Mouse (Mus musculus) brain, embryonic 14.5 days (tissue): ENCODE measurements around the gene Ccr4.

ENCODE experiments used
- CTCF ChIP-seq: fragments of 200-500 bp; IDR thresholded peaks from 2 replicates; pipeline ENCODE4 v1.5.1; 2012; ENCODE audit warnings: inconsistent platforms, mild to moderate bottlenecking, moderate library complexity, borderline replicate concordance; ENCODE audit not compliant: insufficient read depth, insufficient read length; ENCODE audit errors: extremely low read depth
- POLR2A ChIP-seq: fragments of 200-500 bp; IDR thresholded peaks from 2 replicates; pipeline ENCODE4 v1.6.1; 2012; ENCODE audit warnings: mild to moderate bottlenecking, inconsistent platforms, borderline replicate concordance; ENCODE audit not compliant: poor library complexity, insufficient read depth, insufficient read length, severe bottlenecking; ENCODE audit errors: extremely low read depth

DNA sequence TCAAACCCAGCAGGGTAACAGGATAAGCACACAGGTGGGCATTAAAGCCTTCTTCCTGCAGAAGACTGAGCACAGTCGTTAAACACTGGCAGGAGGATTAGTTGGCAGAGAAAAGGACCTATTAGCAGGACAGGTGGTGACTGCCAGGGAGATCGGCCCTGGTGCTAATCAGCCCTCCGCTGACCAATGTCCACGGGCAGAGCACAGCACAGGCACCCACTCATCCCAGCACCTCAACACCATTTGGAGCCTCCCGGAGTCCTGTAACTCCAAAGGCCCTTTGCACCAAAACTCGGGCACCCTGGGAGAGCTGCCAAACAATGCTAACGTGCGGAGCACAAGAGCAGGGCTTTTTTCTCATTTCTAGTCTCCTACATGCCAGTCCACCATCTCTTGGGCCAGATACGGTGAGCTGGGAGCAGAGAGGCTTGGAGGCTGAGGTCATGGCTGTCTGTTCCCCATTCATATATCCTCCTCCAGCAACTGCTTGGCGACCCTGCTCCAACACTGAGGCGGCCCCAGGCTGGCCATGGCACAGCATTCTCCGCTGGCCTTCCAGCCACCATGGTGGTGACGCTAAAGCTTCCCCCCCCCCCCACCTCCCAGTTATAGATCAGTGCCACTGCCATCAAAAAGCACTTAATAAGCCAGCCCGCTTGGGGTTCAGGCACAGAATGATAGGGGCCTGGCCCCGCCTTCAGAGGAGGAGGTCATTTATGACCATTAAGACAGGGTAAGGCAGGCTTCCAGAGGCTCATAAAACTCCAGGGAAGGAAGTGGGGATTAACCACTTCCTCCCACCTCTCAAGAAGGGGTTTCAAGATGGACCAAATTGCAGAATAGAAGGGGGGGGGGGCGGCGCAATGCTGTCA lies 39.4 kb upstream of the Ccr4 start:
- TF ChIP-seq CTCF (no peak), POLR2A (no peak)
